Mouse (Mus musculus) intestine, postnatal 0 days (tissue): ENCODE data around the gene Rad51b. TPM values are rescaled to one million over a fixed set of nuclear protein-coding genes. Genes with fewer than 3 reads are reported as not detected.
A peak's percentile ranks its signal among the peaks of the same experiment; 100 is the strongest.

Experiments used
- ATAC-seq: fragments of 200-750 bp; cut with Nextera tagmentation; 2 replicates; pipeline ENCODE4 v1.8.0; 2017; ENCODE audit warnings: mild to moderate bottlenecking, moderate TSS enrichment, moderate library complexity
- H3K27ac ChIP-seq: fragments of 300-500 bp; sonication (generic); 2 replicates; pipeline ENCODE4 v1.5.1; 2014; ENCODE audit warnings: mild to moderate bottlenecking, low read depth, low read length, moderate library complexity
- H3K27me3 ChIP-seq: fragments of 300-500 bp; sonication (generic); replicated peaks from 2 replicates; pipeline ENCODE4 v1.6.1; 2014; ENCODE audit warnings: low read length, mixed read lengths; ENCODE audit not compliant: control insufficient read depth, insufficient read depth
- H3K36me3 ChIP-seq: fragments of 300-500 bp; sonication (generic); 2 replicates; pipeline ENCODE4 v1.6.1; 2014; ENCODE audit warnings: mild to moderate bottlenecking, moderate library complexity; ENCODE audit not compliant: control insufficient read depth, insufficient read depth
- H3K4me1 ChIP-seq: fragments of 300-500 bp; sonication (generic); replicated peaks from 2 replicates; pipeline ENCODE4 v1.6.1; 2014; ENCODE audit warnings: antibody characterized with exemption, low read length, mixed read lengths; ENCODE audit not compliant: control insufficient read depth, insufficient read depth
- H3K4me2 ChIP-seq: fragments of 300-500 bp; sonication (generic); replicated peaks from 2 replicates; pipeline ENCODE4 v1.6.1; 2014; ENCODE audit warnings: low read depth, mild to moderate bottlenecking, moderate library complexity
- H3K4me3 ChIP-seq: fragments of 300-500 bp; sonication (generic); 2 replicates; pipeline ENCODE4 v1.5.1; 2014; ENCODE audit warnings: low read depth, low read length
- H3K9ac ChIP-seq: fragments of 300-500 bp; sonication (generic); 2 replicates; pipeline ENCODE4 v1.6.1; 2014; ENCODE audit warnings: mild to moderate bottlenecking, low read depth, low read length
- H3K9me3 ChIP-seq: fragments of 300-500 bp; sonication (generic); 2 replicates; pipeline ENCODE4 v1.6.1; 2016; ENCODE audit warnings: mixed run types; ENCODE audit not compliant: control insufficient read depth
- CTCF ChIP-seq: sonication (generic); IDR thresholded peaks from 2 replicates; pipeline ENCODE4 v1.5.1; 2016; ENCODE audit warnings: low read depth, mild to moderate bottlenecking, control low read depth, antibody characterized with exemption, moderate library complexity
- WGBS: fragments of 180-500 bp; shearing (Covaris S2); extraction: QIAGEN DNeasy Blood & Tissue Kit; methylation state at CpG from one replicate; pipeline ENCODE4 v1.1.7; 2014; 5-methylcytosine and 5-hydroxymethylcytosine counted together
- polyA plus RNA-seq: library from polyadenylated mRNA; unstranded; fragments of >200 nt; fragmentation: Nextera tagmentation; extraction: Ambion mirVana; gene quantifications from 2 replicates; pipeline ENCODE4 v1.2.1, GENCODE M21; 2015

Gene Rad51b
- polyA plus RNA-seq, 1 experiment from 2014 or later: 1.9 TPM

- Histone ChIP-seq H3K4me1 (peaks cover 8% of the 10 kb centered on the region), H3K9ac (no peak overlapping the region), H3K9me3 (no peaks in the 10 kb centered on the region), H3K36me3 (no peaks in the 10 kb centered on the region), H3K4me2 (no peak overlapping the region), H3K27ac (no peak overlapping the region), H3K27me3 (no peaks in the 10 kb centered on the region), H3K4me3 (no peak overlapping the region)
- no peak for TF ChIP-seq CTCF
- no peak for ATAC-seq
- 36% methylated on average over 1 of the region's 1 CpGs for WGBS
These were observed 237.7 kb downstream of the Rad51b start for GRCm38 (mm10) chr12:79534778-79535177.

- Histone ChIP-seq H3K27ac (no peak overlapping the region), H3K4me2 (no peak overlapping the region), H3K36me3 (no peaks in the 10 kb centered on the region), H3K4me1 (peaks cover 8% of the 10 kb centered on the region), H3K9me3 (no peaks in the 10 kb centered on the region), H3K9ac (no peak overlapping the region), H3K27me3 (no peaks in the 10 kb centered on the region), H3K4me3 (no peak overlapping the region)
- TF ChIP-seq CTCF: no peak
- no peak for ATAC-seq
- 41% methylated on average over 9 of the region's 9 CpGs for WGBS
These were observed 238.7 kb downstream of the Rad51b start for GRCm38 (mm10) chr12:79535532-79536437.

DNA sequence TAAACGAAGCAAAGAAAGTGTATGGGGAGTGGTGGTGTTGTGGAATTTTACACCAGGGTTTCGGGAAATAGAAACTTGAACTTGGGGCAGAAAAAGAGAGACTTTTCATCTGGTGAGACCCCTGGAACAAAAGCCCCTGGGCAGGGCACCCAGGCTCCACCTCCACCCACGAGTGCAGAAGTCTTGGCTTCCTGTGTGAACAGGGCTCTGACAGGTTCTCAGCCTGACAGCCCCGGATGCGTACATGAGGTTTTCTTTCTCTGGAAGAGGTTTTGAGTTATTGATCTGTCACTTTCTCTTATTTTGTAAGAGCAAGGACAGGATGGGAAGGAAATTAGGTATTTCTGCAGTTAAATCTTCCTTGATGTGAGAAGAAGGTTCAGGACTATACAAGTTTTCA lies 243.1 kb downstream of the Rad51b start:
- H3K36me3 ChIP-seq: no peaks in the 10 kb centered on the region
- no peaks in the 10 kb centered on the region for H3K27me3 ChIP-seq
- H3K4me3 ChIP-seq: no peak overlapping the region
- TF ChIP-seq CTCF: no peak
- H3K9me3 ChIP-seq: no peaks in the 10 kb centered on the region
- no peak for ATAC-seq
- peaks cover 5% of the 10 kb centered on the region; the same call in 1 of the 2 replicates for H3K4me1 ChIP-seq
- WGBS: 59% methylated on average over 5 of the region's 5 CpGs
- H3K9ac ChIP-seq: no peak overlapping the region
- H3K27ac ChIP-seq: no peak overlapping the region
- H3K4me2 ChIP-seq: no peak overlapping the region

DNA sequence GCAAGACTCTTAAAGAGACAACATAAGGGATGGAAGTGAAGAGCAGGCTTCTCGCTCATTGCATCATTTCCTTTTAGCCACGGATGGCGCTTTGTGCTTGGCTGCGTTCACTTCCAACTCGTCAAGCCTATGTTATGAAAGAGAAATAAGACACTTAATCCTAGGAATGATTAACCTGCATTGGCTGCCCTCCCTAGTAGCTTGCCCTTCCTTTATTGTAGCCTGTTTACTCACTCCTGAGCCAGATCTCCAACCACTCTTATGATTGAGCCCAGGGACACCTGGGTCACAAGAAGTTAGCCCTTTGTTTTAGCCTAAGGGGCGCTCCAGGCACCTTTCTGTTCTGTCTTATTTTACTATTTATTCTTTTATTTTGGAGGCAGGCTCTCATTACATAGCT lies 244.5 kb downstream of the Rad51b start:
- no peak overlapping the region for H3K4me3 ChIP-seq
- TF ChIP-seq CTCF: peak; percentile 41
- H3K27ac ChIP-seq: peak overlapping the region; percentile 68
- no peaks in the 10 kb centered on the region for H3K27me3 ChIP-seq
- H3K36me3 ChIP-seq: no peaks in the 10 kb centered on the region
- H3K9me3 ChIP-seq: no peaks in the 10 kb centered on the region
- H3K9ac ChIP-seq: no peak overlapping the region
- H3K4me2 ChIP-seq: no peak overlapping the region
- peaks cover 4% of the 10 kb centered on the region; the same call in 1 of the 2 replicates for H3K4me1 ChIP-seq
- peak; percentile 88 for ATAC-seq
- WGBS: 32% methylated on average over 6 of the region's 6 CpGs

- H3K27me3 ChIP-seq: no peaks in the 10 kb centered on the region
- H3K27ac ChIP-seq: no peak overlapping the region
- no peak for ATAC-seq
- H3K4me3 ChIP-seq: no peak overlapping the region
- H3K9me3 ChIP-seq: no peaks in the 10 kb centered on the region
- TF ChIP-seq CTCF: no peak
- WGBS: 34% methylated on average over 3 of the region's 3 CpGs
- H3K36me3 ChIP-seq: no peaks in the 10 kb centered on the region
- peaks cover 4% of the 10 kb centered on the region; the same call in 1 of the 2 replicates for H3K4me1 ChIP-seq
- H3K9ac ChIP-seq: no peak overlapping the region
- no peak overlapping the region for H3K4me2 ChIP-seq
These were observed 248.0 kb downstream of the Rad51b start for GRCm38 (mm10) chr12:79545063-79545462.

DNA sequence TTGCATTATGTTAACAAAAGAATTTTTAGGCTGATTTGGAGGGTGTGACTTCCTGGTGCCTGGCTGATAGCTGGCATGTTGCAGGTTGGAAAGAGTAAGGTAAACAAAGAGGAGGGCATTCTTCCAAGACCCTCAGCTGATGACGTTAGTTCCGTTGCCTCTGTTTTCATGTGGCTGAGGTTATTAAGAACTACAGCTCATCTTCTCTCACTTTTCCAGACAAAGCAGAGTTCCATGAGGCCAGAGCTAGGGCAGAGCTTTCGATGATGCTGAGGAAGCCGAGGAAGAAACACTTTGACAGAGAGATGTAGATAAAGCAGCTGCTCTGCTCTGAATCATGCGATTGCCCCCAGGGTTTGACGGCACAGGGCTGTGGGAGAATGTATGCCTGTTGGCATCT lies 250.5 kb downstream of the Rad51b start:
- H3K4me1 ChIP-seq: peaks cover 4% of the 10 kb centered on the region; the same call in 1 of the 2 replicates
- no peak overlapping the region for H3K9ac ChIP-seq
- H3K4me3 ChIP-seq: no peak overlapping the region
- WGBS: 59% methylated on average over 6 of the region's 6 CpGs
- H3K4me2 ChIP-seq: no peak overlapping the region
- no peaks in the 10 kb centered on the region for H3K9me3 ChIP-seq
- no peaks in the 10 kb centered on the region for H3K36me3 ChIP-seq
- ATAC-seq: no peak
- no peak for TF ChIP-seq CTCF
- no peak overlapping the region for H3K27ac ChIP-seq
- H3K27me3 ChIP-seq: no peaks in the 10 kb centered on the region
